Mouse (Mus musculus) kidney, embryonic 16.5 days (tissue): ENCODE data around the gene Gm37240. TPM values are rescaled to one million over a fixed set of nuclear protein-coding genes. Genes with fewer than 3 reads are reported as not detected.
A peak's percentile ranks its signal among the peaks of the same experiment; 100 is the strongest.

Experiments used
- ATAC-seq: fragments of 200-750 bp; cut with Nextera tagmentation; 2 replicates; pipeline ENCODE4 v1.8.0; 2017; ENCODE audit warnings: moderate TSS enrichment; ENCODE audit not compliant: low FRiP score, low TSS enrichment
- H3K27ac ChIP-seq: fragments of 300-500 bp; sonication (generic); 2 replicates; pipeline ENCODE4 v1.5.1; 2014; ENCODE audit warnings: low read length
- H3K27me3 ChIP-seq: fragments of 300-500 bp; sonication (generic); 2 replicates; pipeline ENCODE4 v1.6.1; 2014; ENCODE audit warnings: low read length, control low read depth, mixed read lengths; ENCODE audit not compliant: insufficient read depth
- H3K36me3 ChIP-seq: fragments of 300-500 bp; sonication (generic); 2 replicates; pipeline ENCODE4 v1.6.1; 2014; ENCODE audit warnings: low read length, control low read depth, mixed read lengths; ENCODE audit not compliant: insufficient read depth
- H3K4me1 ChIP-seq: fragments of 300-500 bp; sonication (generic); 2 replicates; pipeline ENCODE4 v1.6.1; 2014; ENCODE audit warnings: low read length, control low read depth, mixed read lengths; ENCODE audit not compliant: insufficient read depth
- H3K4me2 ChIP-seq: fragments of 300-500 bp; sonication (generic); replicated peaks from 2 replicates; pipeline ENCODE4 v1.6.1; 2014; ENCODE audit warnings: low read depth, low read length
- H3K4me3 ChIP-seq: fragments of 300-500 bp; sonication (generic); 2 replicates; pipeline ENCODE4 v1.5.1; 2014; ENCODE audit warnings: mild to moderate bottlenecking, low read length
- H3K9ac ChIP-seq: fragments of 300-500 bp; sonication (generic); replicated peaks from 2 replicates; pipeline ENCODE4 v1.6.1; 2014; ENCODE audit warnings: low read length
- H3K9me3 ChIP-seq: fragments of 300-500 bp; sonication (generic); 2 replicates; pipeline ENCODE4 v1.6.1; 2016; ENCODE audit warnings: low read length, control low read depth
- WGBS: fragments of 180-500 bp; shearing (Covaris S2); extraction: QIAGEN DNeasy Blood & Tissue Kit; methylation state at CpG from one replicate; pipeline ENCODE4 v1.1.7; 2014; 5-methylcytosine and 5-hydroxymethylcytosine counted together
- polyA plus RNA-seq: library from polyadenylated mRNA; unstranded; fragments of >200 nt; fragmentation: Nextera tagmentation; extraction: Ambion mirVana; gene quantifications from 2 replicates; pipeline ENCODE4 v1.2.1, GENCODE M21; 2015

The Gm37240 gene
- polyA plus RNA-seq, 1 experiment from 2014 or later = 8.7 TPM

GRCm38 (mm10) chr3:85376541-85376940 lies 510.8 kb downstream of the Gm37240 start:
- H3K27ac ChIP-seq = no peak overlapping the region
- WGBS = 69% methylated on average over 2 of the region's 2 CpGs
- H3K9ac ChIP-seq = no peak overlapping the region
- H3K4me2 ChIP-seq = no peak overlapping the region
- H3K27me3 ChIP-seq = no peaks in the 10 kb centered on the region
- no peak overlapping the region for H3K4me3 ChIP-seq
- ATAC-seq = no peak
- peaks cover 6% of the 10 kb centered on the region; the same call in 1 of the 2 replicates for H3K9me3 ChIP-seq
- peaks cover 15% of the 10 kb centered on the region for H3K4me1 ChIP-seq
- H3K36me3 ChIP-seq = no peaks in the 10 kb centered on the region

GRCm38 (mm10) chr3:85373039-85373438 lies 514.3 kb downstream of the Gm37240 start:
- H3K4me1 ChIP-seq = peaks cover 18% of the 10 kb centered on the region
- peak; percentile 80 for ATAC-seq
- H3K36me3 ChIP-seq = no peaks in the 10 kb centered on the region
- no peak overlapping the region for H3K9ac ChIP-seq
- peak overlapping the region; percentile 45 for H3K27ac ChIP-seq
- H3K9me3 ChIP-seq = peaks cover 6% of the 10 kb centered on the region; the same call in 1 of the 2 replicates
- 3% methylated on average over 3 of the region's 3 CpGs for WGBS
- H3K4me2 ChIP-seq = no peak overlapping the region
- no peaks in the 10 kb centered on the region for H3K27me3 ChIP-seq
- no peak overlapping the region for H3K4me3 ChIP-seq

GRCm38 (mm10) chr3:85369847-85370246 lies 517.5 kb downstream of the Gm37240 start:
- WGBS = 55% methylated on average over 9 of the region's 10 CpGs
- 0 out of 2 replicates have a peak, but pooled peaks have one; percentile 22 for ATAC-seq

GRCm38 (mm10) chr3:85369157-85369556 lies 518.2 kb downstream of the Gm37240 start:
- Histone ChIP-seq H3K27me3 (no peaks in the 10 kb centered on the region), H3K9me3 (no peaks in the 10 kb centered on the region), H3K4me3 (no peak overlapping the region), H3K9ac (no peak overlapping the region), H3K36me3 (no peaks in the 10 kb centered on the region), H3K4me1 (peaks cover 18% of the 10 kb centered on the region), H3K27ac (no peak overlapping the region), H3K4me2 (no peak overlapping the region)
- 58% methylated on average over 5 of the region's 5 CpGs for WGBS
- no peak for ATAC-seq

More at GRCm38 (mm10) chr3:85369847-85370246, 517.5 kb downstream of the Gm37240 start:
- Histone ChIP-seq H3K4me3 (no peak overlapping the region), H3K27ac (no peak overlapping the region), H3K9ac (no peak overlapping the region), H3K9me3 (peaks cover 3% of the 10 kb centered on the region; the same call in 1 of the 2 replicates), H3K36me3 (no peaks in the 10 kb centered on the region), H3K27me3 (no peaks in the 10 kb centered on the region), H3K4me1 (peaks cover 18% of the 10 kb centered on the region), H3K4me2 (no peak overlapping the region)

- Histone ChIP-seq H3K36me3 (no peaks in the 10 kb centered on the region), H3K4me3 (no peak overlapping the region), H3K4me1 (peaks cover 18% of the 10 kb centered on the region), H3K27ac (no peak overlapping the region), H3K9me3 (no peaks in the 10 kb centered on the region), H3K27me3 (no peaks in the 10 kb centered on the region), H3K4me2 (no peak overlapping the region), H3K9ac (no peak overlapping the region)
- WGBS = 59% methylated on average over 16 of the region's 16 CpGs
- ATAC-seq = no peak
Observed at GRCm38 (mm10) chr3:85368354-85369120, 518.8 kb downstream of the Gm37240 start.

GRCm38 (mm10) chr3:85364591-85365343 lies 522.6 kb downstream of the Gm37240 start:
- Histone ChIP-seq H3K9ac (no peak overlapping the region), H3K4me1 (peaks cover 12% of the 10 kb centered on the region; the same call in 1 of the 2 replicates), H3K4me3 (no peak overlapping the region), H3K27ac (no peak overlapping the region), H3K4me2 (no peak overlapping the region), H3K36me3 (no peaks in the 10 kb centered on the region), H3K27me3 (no peaks in the 10 kb centered on the region), H3K9me3 (no peaks in the 10 kb centered on the region)
- ATAC-seq = no peak
- 74% methylated on average over 5 of the region's 5 CpGs for WGBS

- Histone ChIP-seq H3K27ac (no peak overlapping the region), H3K4me2 (no peak overlapping the region), H3K4me3 (no peak overlapping the region), H3K36me3 (no peaks in the 10 kb centered on the region), H3K4me1 (no peaks in the 10 kb centered on the region), H3K9ac (no peak overlapping the region), H3K9me3 (no peaks in the 10 kb centered on the region), H3K27me3 (no peaks in the 10 kb centered on the region)
- ATAC-seq = no peak
- 84% methylated on average over 7 of the region's 7 CpGs for WGBS
Observed at GRCm38 (mm10) chr3:85362883-85363282, 524.4 kb downstream of the Gm37240 start.

- no peak overlapping the region for H3K4me2 ChIP-seq
- no peaks in the 10 kb centered on the region for H3K27me3 ChIP-seq
- no peaks in the 10 kb centered on the region for H3K4me1 ChIP-seq
- H3K36me3 ChIP-seq = no peaks in the 10 kb centered on the region
- no peaks in the 10 kb centered on the region for H3K9me3 ChIP-seq
- WGBS = 80% methylated on average over 3 of the region's 3 CpGs
- no peak overlapping the region for H3K27ac ChIP-seq
- H3K4me3 ChIP-seq = no peak overlapping the region
- H3K9ac ChIP-seq = no peak overlapping the region
- no peak for ATAC-seq
Observed at GRCm38 (mm10) chr3:85356373-85356772, 530.9 kb downstream of the Gm37240 start.

- peak overlapping the region; percentile 6; the same call in 1 of the 2 replicates for H3K4me2 ChIP-seq
- peaks cover 4% of the 10 kb centered on the region; the same call in 1 of the 2 replicates for H3K4me1 ChIP-seq
- H3K9me3 ChIP-seq = no peaks in the 10 kb centered on the region
Observed at GRCm38 (mm10) chr3:85348021-85348420, 539.3 kb downstream of the Gm37240 start.

More at GRCm38 (mm10) chr3:85348021-85348420, 539.3 kb downstream of the Gm37240 start:
- Histone ChIP-seq H3K4me3 (no peak overlapping the region), H3K9ac (no peak overlapping the region), H3K36me3 (no peaks in the 10 kb centered on the region), H3K27me3 (no peaks in the 10 kb centered on the region), H3K27ac (no peak overlapping the region)
- ATAC-seq = no peak
- 30% methylated on average over 6 of the region's 6 CpGs for WGBS
